Mouse (Mus musculus): ENCODE measurements around the gene Slc30a10. TPM values are rescaled to one million over a fixed set of nuclear protein-coding genes. Genes with fewer than 3 reads are reported as not detected.

The Slc30a10 gene
- polyA plus RNA-seq, 1 experiment from 2014 or later = 1.2 TPM

GRCm38 (mm10) chr1:185500602-185501001 lies 46.0 kb downstream of the Slc30a10 start:
- H3K4me1 ChIP-seq = no peaks in the 10 kb centered on the region
- no peak for DNase-seq (ENCODE audit: low spot score)
- no peaks in the 10 kb centered on the region for H3K27me3 ChIP-seq (replicated peaks; ENCODE audit: low read depth, poor library complexity, severe bottlenecking)
- H3K27ac ChIP-seq (replicated peaks) = no peak overlapping the region
- H3K4me3 ChIP-seq = no peak overlapping the region
- no peaks in the 10 kb centered on the region for H3K9me3 ChIP-seq
- no peaks in the 10 kb centered on the region for H3K36me3 ChIP-seq (replicated peaks)
- 75% methylated on average over 7 of the region's 7 CpGs for WGBS

GRCm38 (mm10) chr1:185501801-185502340 lies 47.2 kb downstream of the Slc30a10 start:
- H3K9me3 ChIP-seq = no peaks in the 10 kb centered on the region
- 32% methylated on average over 10 of the region's 10 CpGs for WGBS
- no peak for DNase-seq (ENCODE audit: low spot score)

GRCm38 (mm10) chr1:185502550-185502949 lies 47.9 kb downstream of the Slc30a10 start:
- Histone ChIP-seq H3K4me3 (no peak overlapping the region), H3K27me3 (replicated peaks; ENCODE audit: low read depth, poor library complexity, severe bottlenecking) (no peaks in the 10 kb centered on the region), H3K27ac (replicated peaks) (no peak overlapping the region), H3K4me1 (no peaks in the 10 kb centered on the region), H3K36me3 (replicated peaks) (no peaks in the 10 kb centered on the region), H3K9me3 (no peaks in the 10 kb centered on the region)
- WGBS = 68% methylated on average over 6 of the region's 6 CpGs
- DNase-seq (ENCODE audit: low spot score) = no peak

More at GRCm38 (mm10) chr1:185501801-185502340, 47.2 kb downstream of the Slc30a10 start:
- Histone ChIP-seq H3K4me3 (no peak overlapping the region), H3K27me3 (replicated peaks; ENCODE audit: low read depth, poor library complexity, severe bottlenecking) (no peaks in the 10 kb centered on the region), H3K4me1 (no peaks in the 10 kb centered on the region), H3K27ac (replicated peaks) (no peak overlapping the region), H3K36me3 (replicated peaks) (no peaks in the 10 kb centered on the region)

GRCm38 (mm10) chr1:185509042-185509441 lies 54.4 kb downstream of the Slc30a10 start:
- no peak overlapping the region for H3K4me3 ChIP-seq
- DNase-seq (ENCODE audit: low spot score) = no peak
- WGBS = 75% methylated on average over 3 of the region's 3 CpGs
- H3K27ac ChIP-seq (replicated peaks) = no peak overlapping the region
- no peaks in the 10 kb centered on the region for H3K27me3 ChIP-seq (replicated peaks; ENCODE audit: low read depth, poor library complexity, severe bottlenecking)
- no peaks in the 10 kb centered on the region for H3K9me3 ChIP-seq
- no peaks in the 10 kb centered on the region for H3K36me3 ChIP-seq (replicated peaks)
- no peaks in the 10 kb centered on the region for H3K4me1 ChIP-seq

GRCm38 (mm10) chr1:185511306-185511705 lies 56.7 kb downstream of the Slc30a10 start:
- Histone ChIP-seq H3K27me3 (replicated peaks; ENCODE audit: low read depth, poor library complexity, severe bottlenecking) (no peaks in the 10 kb centered on the region), H3K4me3 (no peak overlapping the region), H3K27ac (replicated peaks) (no peak overlapping the region), H3K36me3 (replicated peaks) (no peaks in the 10 kb centered on the region), H3K9me3 (no peaks in the 10 kb centered on the region), H3K4me1 (0 out of 2 replicates have a peak, but pooled peaks cover 3% of the 10 kb centered on the region)
- no peak for DNase-seq (ENCODE audit: low spot score)
- 92% methylated on average over 5 of the region's 5 CpGs for WGBS

GRCm38 (mm10) chr1:185515526-185515979 lies 60.9 kb downstream of the Slc30a10 start:
- 67% methylated on average over 14 of the region's 14 CpGs for WGBS
- Histone ChIP-seq H3K4me1 (0 out of 2 replicates have a peak, but pooled peaks cover 3% of the 10 kb centered on the region), H3K9me3 (no peaks in the 10 kb centered on the region), H3K36me3 (replicated peaks) (no peaks in the 10 kb centered on the region), H3K27me3 (replicated peaks; ENCODE audit: low read depth, poor library complexity, severe bottlenecking) (no peaks in the 10 kb centered on the region), H3K27ac (replicated peaks) (no peak overlapping the region), H3K4me3 (no peak overlapping the region)
- DNase-seq (ENCODE audit: low spot score) = no peak

- no peak overlapping the region for H3K27ac ChIP-seq (replicated peaks)
- H3K27me3 ChIP-seq (replicated peaks; ENCODE audit: low read depth, poor library complexity, severe bottlenecking) = no peaks in the 10 kb centered on the region
- no peak overlapping the region for H3K4me3 ChIP-seq
- no peaks in the 10 kb centered on the region for H3K36me3 ChIP-seq (replicated peaks)
- DNase-seq (ENCODE audit: low spot score) = no peak
- H3K4me1 ChIP-seq = 0 out of 2 replicates have a peak, but pooled peaks cover 3% of the 10 kb centered on the region
- WGBS = 69% methylated on average over 10 of the region's 10 CpGs
- no peaks in the 10 kb centered on the region for H3K9me3 ChIP-seq
Observed at GRCm38 (mm10) chr1:185516041-185516440, 61.4 kb downstream of the Slc30a10 start.

GRCm38 (mm10) chr1:185517566-185517965 lies 62.9 kb downstream of the Slc30a10 start:
- Histone ChIP-seq H3K9me3 (no peaks in the 10 kb centered on the region), H3K27me3 (replicated peaks; ENCODE audit: low read depth, poor library complexity, severe bottlenecking) (no peaks in the 10 kb centered on the region), H3K36me3 (replicated peaks) (no peaks in the 10 kb centered on the region), H3K4me1 (0 out of 2 replicates have a peak, but pooled peaks cover 3% of the 10 kb centered on the region), H3K4me3 (no peak overlapping the region), H3K27ac (replicated peaks) (peak overlapping the region; percentile 51; the same call in 1 of the 2 replicates)
- peak; percentile 25 for DNase-seq (ENCODE audit: low spot score)
- 4% methylated on average over 3 of the region's 5 CpGs for WGBS

Other genes starting within 250 kb of the Slc30a10 start
- gene Iars2, start 125.5 kb upstream of the Slc30a10 start, polyA plus RNA-seq (2016; fragmentation: Nextera tagmentation; extraction: Ambion mirVana) = 25.0 and 26.9 TPM in 2 replicates
- gene Bpnt1, start 122.7 kb upstream of the Slc30a10 start, polyA plus RNA-seq (2016; fragmentation: Nextera tagmentation; extraction: Ambion mirVana) = 32.1 and 36.1 TPM in 2 replicates
- 153 TPM in 2 replicates for gene Eprs, start 91.8 kb upstream of the Slc30a10 start, polyA plus RNA-seq (2016; fragmentation: Nextera tagmentation; extraction: Ambion mirVana)

Measured in embryonic facial prominence, embryonic 10.5 days (tissue).